Mouse (Mus musculus): Measurements from ENCODE around the gene Il9.

DNA sequence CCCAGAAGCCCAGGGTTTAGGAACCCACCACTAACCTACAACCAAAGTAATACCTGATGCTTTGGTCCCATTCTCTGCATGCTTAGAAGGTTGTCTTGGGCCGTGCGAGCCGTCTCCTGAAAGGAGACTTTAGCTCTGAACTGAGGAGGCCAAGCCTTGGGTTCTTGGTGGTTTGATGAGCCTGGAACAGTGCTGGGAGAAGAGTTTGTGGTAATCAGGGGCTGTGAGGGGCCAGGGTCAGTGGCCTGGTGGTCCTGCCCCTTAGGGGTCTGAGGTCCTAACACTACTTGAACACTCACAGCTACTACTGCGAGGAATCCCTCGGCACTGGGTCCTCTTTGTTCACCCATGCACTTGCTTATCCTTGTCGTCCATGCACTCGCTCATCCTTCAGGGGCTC, 14.3 kb downstream of the Il9 start:
- TF ChIP-seq HCFC1 (IDR thresholded peaks at IDR 0.05; ENCODE audit: borderline replicate concordance, insufficient read depth, low read length) (no peak), ZC3H11A (IDR thresholded peaks at IDR 0.05; ENCODE audit: borderline replicate concordance, low read depth, low read length) (no peak)

All from ES-E14 (cell line).